Mouse (Mus musculus) myocyte (in vitro differentiated cells): Measurements from ENCODE around the gene Fscn1. TPM values are rescaled to one million over a fixed set of nuclear protein-coding genes. Genes with fewer than 3 reads are reported as not detected.

ENCODE experiments used
- H3K27me3 ChIP-seq: one replicate; pipeline ENCODE4 v1.6.1; 2011; ENCODE audit not compliant: control insufficient read depth, insufficient read depth, insufficient read length
- H3K36me3 ChIP-seq: one replicate; pipeline ENCODE4 v1.6.1; 2011; ENCODE audit not compliant: control insufficient read depth, insufficient read depth
- H3K4me2 ChIP-seq: one replicate; pipeline ENCODE4 v1.6.1; 2011; ENCODE audit warnings: low read depth, control low read depth
- H3K4me3 ChIP-seq: one replicate; pipeline ENCODE4 v1.5.1; 2011; ENCODE audit warnings: mild to moderate bottlenecking, control low read depth, moderate library complexity
- H3K79me2 ChIP-seq: one replicate; pipeline ENCODE4 v1.6.1; 2011; ENCODE audit not compliant: control insufficient read depth, insufficient read depth
- H3ac ChIP-seq: one replicate; pipeline ENCODE4 v1.6.1; 2011; ENCODE audit not compliant: control insufficient read depth, insufficient read length
- CEBPB ChIP-seq: IDR thresholded peaks from 2 replicates; pipeline ENCODE4 v1.6.1; 2011; ENCODE audit warnings: mild to moderate bottlenecking, moderate library complexity; ENCODE audit not compliant: poor library complexity, insufficient read depth, severe bottlenecking
- E2F4 ChIP-seq: IDR thresholded peaks from one replicate; pipeline ENCODE4 v1.6.1; 2011; ENCODE audit warnings: mild to moderate bottlenecking, control low read depth, moderate library complexity; ENCODE audit not compliant: insufficient read depth
- MAX ChIP-seq: IDR thresholded peaks from one replicate; pipeline ENCODE4 v1.6.1; 2011; ENCODE audit warnings: low read depth, mild to moderate bottlenecking, control low read depth
- MYOD1 ChIP-seq, 3 experiments: IDR thresholded peaks; one replicate each; pipeline ENCODE4 v1.6.1; 2011; ENCODE audit warnings: control low read depth in 2 of 3, low read depth in 2 of 3, mild to moderate bottlenecking in 2 of 3, moderate library complexity in 1 of 3; ENCODE audit not compliant: insufficient read length in 2 of 3, control insufficient read depth in 1 of 3
- MYOG ChIP-seq, 3 experiments: IDR thresholded peaks; one replicate each; pipeline ENCODE4 v1.6.1; 2011; ENCODE audit warnings: control low read depth in 2 of 3, low read depth in 2 of 3, mild to moderate bottlenecking in 2 of 3; ENCODE audit not compliant: insufficient read length in 2 of 3, control insufficient read depth in 1 of 3, insufficient read depth in 1 of 3
- POLR2A ChIP-seq: IDR thresholded peaks from one replicate; pipeline ENCODE4 v1.6.1; 2011; ENCODE audit warnings: low read depth, mild to moderate bottlenecking, control low read depth, moderate library complexity; ENCODE audit not compliant: insufficient read length
- POLR2AphosphoS2 ChIP-seq: IDR thresholded peaks from one replicate; pipeline ENCODE4 v1.6.1; 2011; ENCODE audit warnings: low read depth, control low read depth; ENCODE audit not compliant: insufficient read length
- REST ChIP-seq: IDR thresholded peaks from one replicate; pipeline ENCODE4 v1.6.1; 2011; ENCODE audit warnings: mild to moderate bottlenecking, control low read depth, moderate library complexity; ENCODE audit not compliant: insufficient read depth, insufficient read length
- SRF ChIP-seq: IDR thresholded peaks from one replicate; pipeline ENCODE4 v1.6.1; 2011; ENCODE audit warnings: low read depth; ENCODE audit not compliant: control insufficient read depth, insufficient read length
- TCF12 ChIP-seq: IDR thresholded peaks from one replicate; pipeline ENCODE4 v1.6.1; 2011; ENCODE audit warnings: mild to moderate bottlenecking, control low read depth; ENCODE audit not compliant: poor library complexity, insufficient read depth, severe bottlenecking
- TCF3 ChIP-seq: IDR thresholded peaks from one replicate; pipeline ENCODE4 v1.6.1; 2011; ENCODE audit warnings: low read depth, control low read depth; ENCODE audit not compliant: insufficient read length
- USF1 ChIP-seq: IDR thresholded peaks from one replicate; pipeline ENCODE4 v1.6.1; 2011; ENCODE audit warnings: low read depth, mild to moderate bottlenecking, control low read depth, moderate library complexity
- polyA plus RNA-seq: library from polyadenylated mRNA; unstranded; fragments of >200 nt; fragmentation: generic; extraction: Trizol; gene quantifications from one replicate; pipeline ENCODE4 v1.2.1, GENCODE M21; 2012; ENCODE audit warnings: missing spikeins

Fscn1 gene
- polyA plus RNA-seq, 1 experiment, result 180 TPM

DNA sequence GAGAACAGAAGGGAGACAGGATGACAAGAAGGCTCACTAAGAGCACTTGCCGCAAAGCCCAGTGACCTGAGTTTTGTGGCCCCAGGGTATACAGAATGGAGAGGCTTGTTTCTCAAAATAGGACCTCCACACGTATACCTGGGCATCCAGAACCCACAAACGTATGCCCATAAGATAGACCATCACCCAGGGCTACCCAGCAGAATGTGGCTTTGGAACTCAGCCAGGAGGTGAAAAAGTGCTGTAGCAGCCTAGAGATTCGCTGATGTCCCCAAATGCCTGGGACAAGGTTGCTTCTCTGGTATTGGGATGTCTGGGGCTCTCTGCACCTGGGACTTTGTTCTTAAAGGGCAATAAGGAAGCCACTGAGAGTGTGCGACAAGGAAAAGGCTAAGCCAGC, 37.9 kb upstream of the Fscn1 start:
- Histone ChIP-seq H3K4me2 (no peak overlapping the region), H3K4me3 (no peak overlapping the region), H3K79me2 (no peaks in the 10 kb centered on the region), H3ac (no peak overlapping the region), H3K36me3 (no peaks in the 10 kb centered on the region), H3K27me3 (no peaks in the 10 kb centered on the region)
- no peak for TF ChIP-seq E2F4

GRCm38 (mm10) chr5:142923781-142924180, 36.4 kb upstream of the Fscn1 start:
- TF ChIP-seq MYOD1 (IDR thresholded peaks at IDR 0.05; ENCODE audit: control insufficient read depth in 1 of 3, insufficient read length in 2 of 3, low read depth in 2 of 3) (no peak), REST (no peak), USF1 (no peak), TCF3 (no peak), POLR2A (no peak), POLR2AphosphoS2 (no peak), E2F4 (no peak), MYOG (IDR thresholded peaks at IDR 0.05; ENCODE audit: control insufficient read depth in 1 of 3, insufficient read depth in 1 of 3, insufficient read length in 2 of 3, low read depth in 2 of 3) (no peak), MAX (no peak), TCF12 (no peak), CEBPB (no peak), SRF (no peak)

GRCm38 (mm10) chr5:142924336-142924959, 35.7 kb upstream of the Fscn1 start:
- H3K79me2 ChIP-seq, result peaks cover under 1% of the 10 kb centered on the region
- H3K4me3 ChIP-seq, result no peak overlapping the region

More at GRCm38 (mm10) chr5:142923781-142924180, 36.4 kb upstream of the Fscn1 start:
- H3K79me2 ChIP-seq, result no peaks in the 10 kb centered on the region
- H3K4me3 ChIP-seq, result no peak overlapping the region
- H3K27me3 ChIP-seq, result no peaks in the 10 kb centered on the region
- no peak overlapping the region for H3K4me2 ChIP-seq
- no peak overlapping the region for H3ac ChIP-seq
- H3K36me3 ChIP-seq, result no peaks in the 10 kb centered on the region

DNA sequence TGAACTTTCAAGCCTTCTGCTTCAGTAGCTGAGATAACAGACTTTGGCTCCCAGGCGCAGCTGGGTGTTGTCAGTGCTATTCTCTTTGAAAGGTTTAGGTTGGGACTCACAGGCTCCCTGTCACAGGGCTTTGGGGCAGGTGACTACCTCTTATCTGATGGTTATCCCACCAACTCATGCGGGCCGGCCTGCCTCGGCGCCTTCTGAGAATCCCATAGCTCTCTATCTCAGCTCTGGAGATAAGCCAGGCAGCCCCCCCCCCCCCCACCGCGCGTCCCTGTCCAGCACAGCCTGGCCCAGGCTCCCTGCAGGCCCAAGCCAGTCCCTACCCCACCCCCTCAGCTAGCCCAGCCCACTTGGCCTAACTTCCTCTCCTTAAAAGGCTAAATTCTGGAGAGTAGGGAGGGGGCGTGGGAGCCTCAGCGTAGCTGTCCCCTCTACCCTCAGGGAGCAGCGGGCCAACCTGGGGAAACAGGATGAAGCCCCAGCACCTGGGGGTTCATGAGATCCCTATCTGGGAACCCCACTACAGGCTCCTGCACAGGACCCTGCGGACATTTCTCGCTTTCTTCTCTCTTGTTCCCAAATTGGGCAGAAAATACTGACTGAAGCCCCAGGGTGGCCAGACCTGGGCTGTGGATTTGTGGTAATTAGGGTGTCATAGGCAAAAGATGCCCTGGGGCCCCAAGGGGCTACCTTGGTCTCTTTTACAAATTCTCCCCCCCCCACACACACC, 33.8 kb upstream of the Fscn1 start:
- Histone ChIP-seq H3K27me3 (no peaks in the 10 kb centered on the region), H3K36me3 (no peaks in the 10 kb centered on the region), H3K79me2 (peaks cover 13% of the 10 kb centered on the region), H3ac (no peak overlapping the region), H3K4me2 (peak overlapping the region; percentile 33), H3K4me3 (no peak overlapping the region)
- no peak for TF ChIP-seq TCF3
- TF ChIP-seq SRF, result peak; percentile 91
- no peak for TF ChIP-seq POLR2A

More at GRCm38 (mm10) chr5:142924336-142924959, 35.7 kb upstream of the Fscn1 start:
- H3K36me3 ChIP-seq, result no peaks in the 10 kb centered on the region
- no peak overlapping the region for H3K4me2 ChIP-seq
- H3K27me3 ChIP-seq, result no peaks in the 10 kb centered on the region
- TF ChIP-seq TCF12, result no peak
- no peak for TF ChIP-seq TCF3
- no peak for TF ChIP-seq POLR2AphosphoS2
- no peak for TF ChIP-seq POLR2A
- TF ChIP-seq MYOG (IDR thresholded peaks at IDR 0.05; ENCODE audit: control insufficient read depth in 1 of 3, insufficient read depth in 1 of 3, insufficient read length in 2 of 3, low read depth in 2 of 3), result no peak
- no peak for TF ChIP-seq MYOD1 (IDR thresholded peaks at IDR 0.05; ENCODE audit: control insufficient read depth in 1 of 3, insufficient read length in 2 of 3, low read depth in 2 of 3)
- no peak for TF ChIP-seq E2F4
- no peak for TF ChIP-seq SRF
- no peak for TF ChIP-seq USF1
- TF ChIP-seq CEBPB, result no peak
- no peak for TF ChIP-seq REST
- no peak for TF ChIP-seq MAX
- H3ac ChIP-seq, result no peak overlapping the region

DNA sequence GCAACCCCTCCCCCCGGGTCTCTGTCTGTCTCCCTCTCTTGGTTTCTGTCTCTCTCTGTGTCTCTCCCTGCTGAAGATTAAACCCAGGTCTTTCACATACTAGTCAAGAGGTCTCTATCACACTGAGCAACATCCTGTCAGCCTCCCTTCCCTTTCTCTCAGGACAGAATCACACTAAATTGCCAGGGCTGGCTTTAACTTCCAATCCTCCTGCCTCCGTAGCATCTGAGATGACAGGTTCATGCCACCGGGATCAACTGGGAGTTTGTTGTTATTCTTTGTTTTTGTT, 33.3 kb upstream of the Fscn1 start:
- no peaks in the 10 kb centered on the region for H3K36me3 ChIP-seq
- no peak overlapping the region for H3ac ChIP-seq
- H3K4me2 ChIP-seq, result no peak overlapping the region
- no peak overlapping the region for H3K4me3 ChIP-seq
- H3K79me2 ChIP-seq, result peaks cover 16% of the 10 kb centered on the region
- TF ChIP-seq POLR2AphosphoS2 (no peak), TCF12 (no peak), MYOD1 (IDR thresholded peaks at IDR 0.05; ENCODE audit: control insufficient read depth in 1 of 3, insufficient read length in 2 of 3, low read depth in 2 of 3) (no peak), MAX (no peak), POLR2A (no peak), TCF3 (no peak)
- H3K27me3 ChIP-seq, result no peaks in the 10 kb centered on the region
